Mouse (Mus musculus): Measurements from ENCODE around the gene Pgc.

Gene Pgc

GRCm38 (mm10) chr17:47783445-47784223 is 57.0 kb downstream of the Pgc start:
- no peak for DNase-seq (ENCODE audit: low spot score in 2 of 2)

All from heart, adult 9 months (tissue).